Mouse (Mus musculus): ENCODE results near the gene Sema3a.

The Sema3a gene

DNA sequence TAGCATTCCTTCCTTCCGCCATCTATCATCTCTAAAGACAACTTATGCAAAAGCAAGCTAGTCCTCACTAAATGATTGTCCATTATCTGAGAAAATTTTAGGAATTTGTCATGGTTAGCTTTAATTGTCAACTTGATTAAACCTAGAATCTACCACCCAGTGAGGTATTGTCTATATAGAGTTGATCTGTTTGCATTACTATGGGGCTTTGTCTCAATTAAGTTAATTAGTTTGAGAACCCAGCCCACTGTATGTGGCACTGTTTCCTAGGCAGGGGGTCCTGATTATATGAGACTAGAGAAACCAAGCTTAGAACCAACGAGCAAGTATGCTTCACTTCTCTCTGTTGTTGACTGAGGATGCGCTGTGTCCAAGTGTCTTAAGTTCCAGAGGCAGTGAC lies 194.9 kb downstream of the Sema3a start:
- DNase-seq (ENCODE audit: low spot score in 2 of 2): no peak

DNA sequence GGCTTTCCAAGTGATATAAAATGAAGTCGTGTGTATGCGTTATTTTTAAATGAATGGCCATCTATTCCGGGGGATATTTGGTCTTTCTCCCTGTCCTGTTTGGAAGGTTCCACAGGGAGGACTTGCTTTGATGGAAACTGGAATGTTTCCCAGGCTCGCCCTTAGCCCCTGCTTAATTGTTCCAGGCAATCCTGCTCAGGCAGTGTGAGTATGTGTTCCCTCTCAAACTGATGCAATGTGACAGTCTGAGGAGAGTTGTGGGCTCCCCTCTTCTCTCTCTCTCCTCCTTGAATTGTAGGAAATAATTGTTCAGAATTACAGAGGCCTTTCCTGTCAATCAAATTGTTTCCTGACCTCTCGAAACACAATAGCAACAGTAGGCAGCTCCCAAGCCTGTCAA lies 202.1 kb downstream of the Sema3a start:
- DNase-seq (ENCODE audit: low spot score in 2 of 2): no peak

DNA sequence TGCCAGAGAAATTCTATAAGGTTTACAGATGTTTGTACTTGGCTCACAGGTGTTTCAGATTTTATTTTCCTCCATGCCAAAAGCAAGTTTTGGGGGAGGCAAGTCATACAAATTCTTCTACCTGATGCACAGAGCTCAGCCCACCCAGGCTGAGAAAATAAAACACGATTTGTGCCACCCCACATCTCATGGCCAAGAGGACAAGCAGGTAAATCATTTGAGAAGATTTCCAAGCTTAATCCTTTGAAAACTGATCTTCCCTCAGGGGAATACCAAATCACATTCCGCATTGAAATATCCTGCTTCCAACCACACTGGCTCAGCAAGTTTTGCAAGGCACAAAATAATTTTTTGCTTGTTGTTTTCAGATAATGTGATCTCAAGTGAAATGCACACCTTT lies 206.2 kb downstream of the Sema3a start:
- DNase-seq (ENCODE audit: low spot score in 2 of 2): no peak

DNA sequence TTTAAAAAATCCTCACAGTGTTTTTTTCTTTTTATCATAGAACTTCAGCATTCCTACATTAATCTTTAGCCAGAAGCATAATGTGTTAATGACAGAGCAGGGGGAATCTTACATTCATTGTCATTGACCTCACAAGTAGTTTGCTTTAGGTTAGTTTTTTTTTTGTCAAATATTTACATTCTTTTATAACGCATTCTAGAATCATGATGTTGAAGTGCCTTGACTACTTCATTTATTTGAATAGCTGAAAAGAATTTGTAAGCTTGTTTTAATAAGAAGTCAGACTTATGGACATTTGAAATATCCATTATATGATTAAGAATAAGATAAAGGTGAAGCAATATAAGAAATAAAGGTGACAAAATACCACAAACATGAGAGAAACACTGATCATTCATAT lies 212.5 kb downstream of the Sema3a start:
- no peak for DNase-seq (ENCODE audit: low spot score in 2 of 2)

DNA sequence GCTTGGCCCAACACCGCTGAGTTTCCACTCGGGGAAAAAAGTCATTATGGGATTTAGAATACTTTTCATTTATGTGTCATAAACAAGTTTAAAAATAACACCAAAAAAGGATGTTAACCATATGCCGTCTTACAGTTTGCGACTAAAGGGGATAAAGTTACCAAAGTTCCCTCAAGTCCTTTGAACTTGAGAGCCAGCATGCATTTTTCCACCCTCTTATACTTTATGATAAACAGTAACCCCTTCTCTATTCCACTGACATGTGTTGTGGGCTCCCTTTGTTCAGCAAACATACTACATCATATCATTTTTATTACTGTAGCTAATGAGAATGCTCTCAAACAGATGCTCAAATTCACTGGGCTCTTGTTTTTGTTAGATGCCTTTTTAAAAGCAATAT lies 221.9 kb downstream of the Sema3a start:
- DNase-seq (ENCODE audit: low spot score in 2 of 2): no peak

DNA sequence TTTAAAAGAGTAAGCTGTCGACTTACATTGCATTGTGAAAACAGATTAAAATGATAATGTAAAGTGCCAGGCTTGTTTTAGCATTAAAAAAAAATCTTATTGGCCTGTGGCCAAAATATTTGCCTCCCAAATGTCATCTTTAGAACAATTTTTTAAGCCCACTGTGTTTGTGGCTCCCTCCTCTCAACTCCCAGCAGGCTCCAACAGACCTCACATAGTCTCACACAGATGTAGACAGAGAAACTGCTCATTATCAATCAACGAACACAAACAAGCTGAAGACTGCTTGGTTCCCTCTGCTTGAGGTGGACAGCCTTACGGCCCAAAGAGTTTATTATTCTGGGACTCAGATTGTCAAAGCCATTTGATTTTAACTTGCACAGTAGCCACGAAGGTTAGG lies 226.4 kb downstream of the Sema3a start:
- DNase-seq (ENCODE audit: low spot score in 2 of 2): no peak

DNA sequence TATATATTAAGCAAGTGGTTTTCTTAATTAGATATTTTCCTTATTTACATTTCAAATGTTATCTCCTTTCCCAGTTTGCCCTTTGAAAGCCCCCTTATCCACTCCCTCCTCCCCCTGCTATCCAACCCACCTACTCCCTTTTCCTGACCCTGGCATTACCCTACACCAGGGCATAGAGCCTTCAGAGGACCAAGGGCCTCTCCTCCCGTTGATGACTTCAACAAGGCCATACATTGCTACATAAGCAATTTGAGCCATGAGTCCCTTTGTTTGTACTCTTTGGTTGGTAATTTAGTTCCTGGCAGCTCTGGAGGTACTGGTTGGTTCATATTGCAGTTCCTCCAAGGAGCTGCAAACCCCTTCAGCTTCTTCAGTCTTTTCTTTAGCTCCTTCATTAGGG lies 227.8 kb downstream of the Sema3a start:
- no peak for DNase-seq (ENCODE audit: low spot score in 2 of 2)

DNA sequence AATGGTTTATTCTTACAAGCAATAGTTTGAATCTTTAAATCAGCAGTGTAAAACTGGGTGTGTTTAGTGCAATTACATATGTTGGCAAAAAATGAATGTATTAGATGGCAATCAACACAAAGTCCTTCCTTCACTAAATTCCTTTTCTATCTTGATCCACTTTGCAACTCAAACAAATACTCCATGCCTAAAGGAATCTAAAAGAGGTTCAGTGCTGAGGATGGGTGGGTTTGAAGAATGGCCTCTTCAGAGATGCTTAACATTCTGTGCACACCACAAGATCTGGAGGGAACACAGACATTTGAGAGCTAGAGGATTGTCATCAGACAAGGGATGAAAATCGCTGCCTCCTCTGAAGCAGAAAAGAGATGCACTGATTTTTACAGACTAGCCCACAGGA lies 228.3 kb downstream of the Sema3a start:
- DNase-seq (ENCODE audit: low spot score in 2 of 2): no peak

DNA sequence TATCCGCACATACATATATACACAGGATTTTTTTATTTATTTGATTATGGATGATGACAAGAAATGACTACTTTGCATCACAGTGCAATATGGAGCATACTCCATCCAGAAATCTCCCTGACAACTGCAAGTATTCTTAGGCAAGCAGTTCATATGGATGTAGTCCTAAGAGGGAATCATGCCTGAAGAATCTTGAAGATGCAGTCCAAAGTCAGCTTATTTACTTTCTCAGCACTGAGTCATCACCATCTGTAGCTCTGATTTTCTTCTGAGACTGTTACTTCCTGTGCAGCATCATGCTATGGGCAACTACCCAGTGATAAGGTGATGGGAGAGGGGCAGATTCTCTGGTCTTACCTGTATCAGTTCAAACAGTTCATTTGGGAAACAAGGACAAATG lies 229.7 kb downstream of the Sema3a start:
- no peak for DNase-seq (ENCODE audit: low spot score in 2 of 2)

DNA sequence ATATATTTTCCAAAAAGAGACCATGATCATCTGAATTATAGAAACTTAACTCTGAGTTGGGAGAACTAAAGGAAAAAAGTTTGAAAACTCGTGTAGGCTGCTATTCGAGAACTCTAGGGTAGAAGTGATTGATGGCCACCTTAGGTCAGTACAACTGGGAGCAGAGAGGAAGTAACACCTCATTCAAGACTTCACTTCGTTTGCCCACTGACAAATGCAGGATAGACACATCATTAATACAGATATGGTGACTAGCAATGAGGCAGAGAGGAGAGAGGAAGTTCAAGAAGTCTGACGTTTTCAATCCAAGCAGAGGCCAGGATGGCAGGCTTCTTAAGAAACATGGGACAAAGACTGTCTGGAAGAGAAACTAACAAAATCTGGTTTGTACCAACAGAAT lies 233.6 kb downstream of the Sema3a start:
- no peak for DNase-seq (ENCODE audit: low spot score in 2 of 2)

DNA sequence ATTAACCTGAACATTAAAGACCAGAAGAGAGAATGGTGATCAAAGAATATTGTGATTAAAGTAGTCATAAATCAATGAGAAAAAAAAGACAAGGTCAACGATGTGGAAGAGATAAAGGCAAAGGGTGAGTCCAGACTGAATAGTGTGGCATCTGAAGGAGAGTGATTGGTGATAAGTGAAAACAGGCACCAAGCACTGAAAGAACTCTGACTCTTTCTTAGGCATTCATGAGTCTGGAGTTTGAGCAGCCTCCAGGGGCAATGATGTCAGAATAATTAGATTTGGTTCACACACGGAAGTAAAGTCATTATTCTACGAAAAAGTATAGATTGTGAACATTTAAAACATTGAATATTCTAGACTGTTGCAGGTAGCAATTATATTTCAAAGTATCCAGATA lies 235.5 kb downstream of the Sema3a start:
- DNase-seq (ENCODE audit: low spot score in 2 of 2): no peak

DNA sequence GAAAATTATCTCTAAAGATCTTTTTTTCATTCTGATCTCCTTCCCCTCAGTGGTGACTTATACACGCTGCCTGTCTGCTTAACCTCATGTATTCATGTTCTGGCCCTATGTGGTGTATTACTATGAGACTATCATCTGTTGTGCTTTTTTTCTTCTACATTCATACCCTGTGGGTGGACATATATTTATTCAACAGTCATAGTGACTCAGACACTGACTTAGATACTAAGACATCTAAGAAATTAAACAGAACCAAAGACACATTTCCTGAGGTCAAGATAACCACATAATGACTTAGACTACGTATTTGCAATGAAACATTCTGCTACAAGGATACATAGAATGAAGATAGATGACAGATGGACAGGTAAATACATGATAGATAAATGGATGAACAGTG lies 239.9 kb downstream of the Sema3a start:
- no peak for DNase-seq (ENCODE audit: low spot score in 2 of 2)

DNA sequence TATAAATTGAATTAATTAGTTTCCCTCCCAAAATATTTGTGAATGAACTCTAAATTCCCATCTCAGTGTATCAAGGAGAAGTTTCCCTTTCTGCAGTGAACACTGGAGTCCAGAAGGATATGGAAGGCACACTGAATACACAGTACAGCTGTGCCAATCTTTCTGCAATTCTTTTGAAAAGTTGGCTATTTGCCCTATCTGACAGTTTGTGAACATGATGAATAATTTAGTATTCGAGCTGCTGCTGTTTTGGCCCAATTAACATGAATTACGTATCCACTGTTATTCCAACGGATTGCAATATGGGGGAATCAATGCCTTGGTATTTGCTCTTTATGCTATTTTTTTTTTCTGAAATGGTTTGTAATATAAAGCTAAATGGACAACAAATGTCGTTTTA lies 254.0 kb downstream of the Sema3a start:
- DNase-seq (ENCODE audit: low spot score in 2 of 2): no peak

DNA sequence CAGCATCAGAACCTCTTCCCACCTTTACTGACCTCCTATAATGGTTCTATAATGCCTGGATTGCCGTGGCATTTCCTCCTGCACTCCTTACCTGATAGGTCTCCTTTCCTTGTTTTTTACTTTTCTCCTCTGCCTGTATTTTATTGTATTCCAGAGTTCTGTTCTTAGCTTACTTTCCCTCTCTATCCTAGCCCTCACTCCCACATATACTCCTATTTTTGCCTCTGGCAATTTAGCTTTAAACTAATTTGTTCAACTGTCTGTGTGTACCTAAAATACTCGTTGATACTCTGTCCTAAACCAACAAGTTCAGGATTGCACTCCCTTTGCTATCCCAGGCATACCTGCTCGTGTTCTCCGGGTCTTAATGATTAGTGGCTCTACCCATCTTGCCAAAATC lies 258.8 kb downstream of the Sema3a start:
- DNase-seq (ENCODE audit: low spot score in 2 of 2): no peak

DNA sequence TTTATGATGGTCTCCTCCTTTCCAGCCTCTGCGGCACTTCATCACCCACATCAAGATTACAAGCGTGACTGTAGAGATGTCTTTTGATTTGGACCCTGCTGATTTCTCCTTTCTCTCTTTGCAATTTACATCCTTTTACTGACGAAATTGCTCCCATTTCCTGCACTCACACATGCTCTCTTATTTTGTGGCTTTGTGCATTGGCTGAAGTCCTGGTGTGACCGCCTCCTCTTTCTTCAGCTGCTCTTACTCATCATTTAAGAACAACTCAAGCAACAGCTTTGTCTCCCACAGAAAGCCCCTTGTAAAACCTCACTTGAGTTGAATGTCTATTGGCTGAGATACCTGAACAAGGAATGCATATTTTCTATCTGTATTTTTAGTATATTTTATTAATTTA lies 259.5 kb downstream of the Sema3a start:
- DNase-seq (ENCODE audit: low spot score in 2 of 2): no peak

DNA sequence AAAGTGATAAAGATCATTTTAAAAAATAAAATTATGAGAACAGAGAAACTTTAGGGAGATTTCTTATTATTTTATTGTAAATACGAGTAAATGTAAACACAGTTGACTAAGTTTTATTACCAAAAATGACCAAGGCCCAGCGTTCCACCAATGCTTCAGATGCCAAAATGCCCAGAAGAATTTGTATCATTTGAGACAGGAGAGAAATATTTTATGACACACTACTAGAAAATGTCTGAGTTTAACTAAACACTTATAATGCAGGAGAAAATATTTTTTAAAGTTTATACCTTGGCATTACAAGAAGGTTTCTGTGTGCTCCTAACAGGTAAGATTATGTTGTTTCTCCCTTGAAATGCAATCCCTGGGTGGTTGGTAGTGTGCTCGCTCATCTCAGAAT lies 261.4 kb downstream of the Sema3a start:
- no peak for DNase-seq (ENCODE audit: low spot score in 2 of 2)

DNA sequence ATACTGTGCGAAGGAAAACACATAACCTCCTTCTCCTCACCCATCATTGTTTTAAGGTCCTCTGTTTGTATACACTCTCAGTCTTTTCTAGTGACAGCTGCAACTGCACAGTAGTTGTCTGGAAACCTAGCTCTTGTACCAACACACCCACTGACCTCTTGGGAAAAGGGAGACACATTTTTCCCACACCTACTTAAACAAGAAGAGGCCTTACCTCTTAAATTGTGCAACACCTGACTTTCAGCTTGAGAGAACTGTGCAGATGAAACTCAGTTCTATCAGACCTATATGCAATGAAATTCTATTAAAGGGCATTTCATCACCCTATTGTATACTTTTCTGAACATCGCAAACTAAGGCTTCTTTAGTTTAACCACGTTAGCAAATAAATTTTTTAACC lies 262.5 kb downstream of the Sema3a start:
- DNase-seq (ENCODE audit: low spot score in 2 of 2): no peak

DNA sequence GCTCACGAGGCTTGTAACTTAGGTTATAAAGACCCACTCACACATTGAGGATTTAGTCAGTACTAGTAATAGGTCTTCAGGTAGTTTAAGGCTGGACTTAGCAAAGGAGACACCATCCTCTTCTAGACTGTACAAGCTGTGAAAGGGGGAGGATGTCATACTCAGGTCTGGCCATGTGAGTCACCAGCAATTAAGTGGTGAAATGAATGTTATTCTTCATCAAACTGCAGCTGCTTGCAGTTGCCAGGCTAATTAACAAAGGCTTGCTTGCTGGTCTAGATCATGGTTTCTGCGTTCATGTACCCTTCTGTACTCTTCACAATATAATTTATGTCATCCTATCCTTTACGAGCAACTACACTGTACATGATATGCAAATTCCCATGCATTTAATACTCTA lies 264.8 kb downstream of the Sema3a start:
- DNase-seq (ENCODE audit: low spot score in 2 of 2): no peak

DNA sequence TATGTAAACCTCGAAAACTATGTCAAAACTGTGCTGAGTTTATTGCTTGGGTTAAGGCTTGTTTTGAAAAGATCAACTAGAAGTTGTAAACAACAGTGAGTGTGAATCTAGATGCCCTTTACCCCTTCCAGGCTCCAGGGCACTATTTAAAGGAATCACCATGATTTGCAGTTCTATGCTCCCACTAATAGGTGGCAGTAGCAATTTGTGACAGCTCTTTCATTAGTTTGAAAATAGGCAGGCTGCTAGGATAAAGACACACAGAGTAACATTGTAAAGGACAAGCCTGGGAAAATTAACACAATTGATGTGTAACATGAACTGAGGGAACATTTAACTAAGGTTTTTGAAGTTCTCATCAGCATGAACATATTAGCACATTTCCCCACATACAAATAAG lies 280.2 kb downstream of the Sema3a start:
- peak in 1 of 2 experiments; percentile 13 for DNase-seq (ENCODE audit: low spot score in 2 of 2)

DNA sequence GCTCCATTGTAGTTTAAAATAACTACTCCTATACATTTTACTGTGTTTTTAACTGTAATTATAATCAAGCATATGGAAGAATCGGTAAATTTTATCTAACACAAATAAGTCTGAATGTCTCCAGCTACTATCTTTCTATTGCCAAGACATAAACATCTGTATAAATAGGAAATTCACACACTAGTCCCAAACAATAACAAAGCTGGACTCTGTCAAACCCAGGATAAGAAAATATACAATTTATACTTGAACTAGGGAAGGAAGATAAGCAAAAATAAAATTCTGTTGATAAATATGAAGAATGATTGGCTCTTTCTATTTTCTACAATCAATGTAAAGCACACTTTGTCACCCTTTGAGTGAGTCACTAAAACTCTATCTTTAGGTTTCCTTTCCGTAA lies 280.9 kb downstream of the Sema3a start:
- DNase-seq (ENCODE audit: low spot score in 2 of 2): no peak

DNA sequence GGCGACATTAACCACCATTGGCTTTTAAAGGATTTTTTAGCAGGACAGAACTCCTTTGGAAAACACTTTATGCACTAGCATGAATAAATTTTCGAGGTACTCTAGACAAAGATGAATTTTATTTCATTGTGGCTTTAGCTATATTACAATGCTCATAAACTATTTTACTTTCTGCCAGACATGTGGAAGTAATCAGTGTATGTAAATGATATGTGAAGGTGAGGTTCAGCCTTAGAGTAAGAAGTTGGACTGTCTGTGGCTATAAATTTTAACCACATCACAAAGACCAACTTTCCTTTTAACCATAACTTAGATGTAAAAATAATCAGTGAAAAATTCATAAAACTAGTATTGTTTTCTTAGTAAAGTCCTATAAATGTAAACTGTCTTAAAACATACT lies 286.7 kb downstream of the Sema3a start:
- DNase-seq (ENCODE audit: low spot score in 2 of 2): no peak

DNA sequence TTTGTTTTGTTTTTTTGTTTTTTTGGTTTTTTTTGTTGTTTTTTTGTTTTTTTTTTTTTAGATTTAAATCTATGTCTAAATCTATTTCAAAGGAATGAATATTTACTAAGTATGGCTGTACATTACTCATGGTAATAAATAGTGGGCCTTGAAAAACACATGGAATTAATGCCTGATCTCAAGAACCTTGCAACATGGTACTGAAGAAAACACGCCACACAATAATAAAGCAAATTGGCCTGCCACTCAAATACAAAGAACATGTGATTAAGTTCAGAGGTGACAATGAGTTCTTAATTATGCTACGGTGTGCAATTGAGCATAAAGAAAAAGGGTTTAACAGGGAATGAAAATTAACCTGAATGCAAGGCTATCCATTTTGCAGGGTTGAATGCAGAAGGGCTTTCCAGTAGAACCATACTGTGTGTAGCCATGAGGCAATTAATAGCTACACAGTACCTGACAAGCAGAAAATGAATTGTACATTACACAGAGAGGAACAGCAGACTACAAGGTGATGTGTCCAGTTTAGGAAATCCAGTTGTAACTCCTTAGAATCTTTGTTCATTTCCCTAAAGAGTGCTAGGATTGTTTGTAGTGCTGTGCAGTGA lies 288.8 kb downstream of the Sema3a start:
- no peak for DNase-seq (ENCODE audit: low spot score in 2 of 2)

DNA sequence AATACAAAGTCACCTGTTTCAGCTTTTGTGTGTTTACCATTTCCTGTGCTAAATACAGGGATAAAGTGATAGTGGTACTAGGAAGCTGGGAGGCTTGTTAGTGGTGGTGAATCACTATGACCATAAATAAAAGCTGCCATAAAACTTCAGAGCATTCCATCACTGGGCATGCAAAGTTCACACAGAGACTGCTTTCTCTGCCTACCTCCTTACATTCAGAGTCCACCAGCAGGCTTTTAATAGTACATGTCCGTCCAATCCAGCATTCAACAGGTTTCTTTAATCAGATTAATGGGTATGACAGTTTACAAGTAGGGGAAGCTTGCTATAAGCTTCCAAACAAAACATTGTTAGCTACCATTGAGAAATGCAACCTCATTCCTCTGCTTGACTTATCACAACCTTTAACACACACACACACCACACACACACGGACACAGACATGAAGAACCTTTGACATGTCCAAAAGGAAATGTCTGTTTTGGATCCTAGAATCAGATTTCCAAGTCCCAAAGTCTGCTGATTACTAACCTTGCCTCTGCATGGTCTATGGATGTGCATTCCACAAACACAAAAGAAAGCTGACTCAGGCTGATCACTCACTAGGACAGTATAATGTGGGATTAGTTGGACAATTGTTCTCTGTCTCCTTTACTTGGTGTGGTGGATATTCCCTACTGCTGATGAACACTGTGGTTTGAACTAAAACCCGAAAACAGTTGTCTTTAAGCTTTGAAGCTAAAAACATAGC lies 291.9 kb downstream of the Sema3a start:
- no peak for DNase-seq (ENCODE audit: low spot score in 2 of 2)

All from heart, adult 9 months (tissue).